Mouse (Mus musculus): ENCODE data around the gene Rpl18a. TPM values are rescaled to one million over a fixed set of nuclear protein-coding genes. Genes with fewer than 3 reads are reported as not detected.

Rpl18a gene
- polyA plus RNA-seq, 1 experiment from 2014 or later = 4,326 TPM

GRCm38 (mm10) chr8:70874441-70874840 is 22.8 kb downstream of the Rpl18a start:
- Histone ChIP-seq H3K4me1 (peaks cover 23% of the 10 kb centered on the region), H3K4me2 (no peak overlapping the region), H3K27me3 (no peaks in the 10 kb centered on the region), H3K9ac (no peak overlapping the region), H3K4me3 (replicated peaks) (no peak overlapping the region), H3K27ac (no peak overlapping the region), H3K36me3 (no peaks in the 10 kb centered on the region), H3K9me3 (replicated peaks) (no peaks in the 10 kb centered on the region)
- no peak for ATAC-seq (replicated peaks; ENCODE audit: low FRiP score)
- 91% methylated on average over 13 of the region's 13 CpGs for WGBS

- H3K9ac ChIP-seq = peak within 1 kb of the TSS; percentile 70
- peak; percentile 88 for ATAC-seq (replicated peaks; ENCODE audit: low FRiP score)
- under 1% methylated on average over 46 of the region's 46 CpGs for WGBS
- H3K4me1 ChIP-seq = peaks cover 33% of the 10 kb centered on the region
- peak within 1 kb of the TSS; percentile 81 for H3K4me2 ChIP-seq
- H3K4me3 ChIP-seq (replicated peaks) = peak within 1 kb of the TSS; percentile 92
- no peaks in the 10 kb centered on the region for H3K36me3 ChIP-seq
- no peaks in the 10 kb centered on the region for H3K27me3 ChIP-seq
- H3K9me3 ChIP-seq (replicated peaks) = no peaks in the 10 kb centered on the region
- H3K27ac ChIP-seq = peak within 1 kb of the TSS; percentile 89
Observed at GRCm38 (mm10) chr8:70873364-70873985, 23.7 kb downstream of the Rpl18a start, which contains the start of gene Ccdc124. TSS of gene Ccdc124 (minus strand) at chr8:70873935.

GRCm38 (mm10) chr8:70872643-70873363 is 24.4 kb downstream of the Rpl18a start:
- Histone ChIP-seq H3K27me3 (no peaks in the 10 kb centered on the region), H3K4me2 (peak overlapping the region; percentile 81), H3K4me3 (replicated peaks) (peak overlapping the region; percentile 92), H3K9me3 (replicated peaks) (no peaks in the 10 kb centered on the region), H3K27ac (peak overlapping the region; percentile 89), H3K4me1 (peaks cover 39% of the 10 kb centered on the region), H3K9ac (peak overlapping the region; percentile 70), H3K36me3 (peaks cover 4% of the 10 kb centered on the region; the same call in 1 of the 2 replicates)
- no peak for ATAC-seq (replicated peaks; ENCODE audit: low FRiP score)
- 5% methylated on average over 31 of the region's 31 CpGs for WGBS

DNA sequence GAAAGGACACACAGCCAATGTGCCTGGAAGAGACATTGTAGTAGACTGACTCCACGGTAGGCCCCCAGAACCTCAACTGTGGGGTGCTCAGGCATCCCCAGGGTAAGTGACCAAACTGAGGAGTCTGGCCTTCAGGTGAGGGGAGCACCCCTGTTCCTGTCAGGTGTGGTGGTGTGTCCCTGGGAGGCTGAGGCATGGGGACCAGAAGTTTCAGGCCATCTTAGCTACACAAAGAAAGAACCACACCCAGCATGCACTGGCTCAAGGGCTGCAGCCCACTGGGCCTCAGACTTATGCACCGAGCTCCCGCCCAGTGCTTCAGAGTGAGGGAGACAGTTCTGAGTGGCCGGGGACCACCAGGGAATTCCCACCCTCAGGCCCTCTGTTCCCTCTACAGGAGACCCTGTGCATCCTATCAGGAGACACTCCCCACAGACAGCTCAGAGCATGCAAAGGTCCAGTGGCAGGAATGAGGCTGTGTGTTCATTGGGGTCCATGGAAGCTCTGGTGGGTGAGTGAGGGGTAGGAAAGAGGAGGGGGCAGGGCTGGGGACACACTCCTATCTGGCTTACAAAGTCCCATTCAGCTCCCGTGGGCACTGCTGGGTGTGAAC is 25.9 kb downstream of the Rpl18a start:
- no peak overlapping the region for H3K4me3 ChIP-seq (replicated peaks)
- peaks cover 45% of the 10 kb centered on the region for H3K4me1 ChIP-seq
- H3K36me3 ChIP-seq = peaks cover 9% of the 10 kb centered on the region; the same call in 1 of the 2 replicates
- no peak overlapping the region for H3K27ac ChIP-seq
- H3K9ac ChIP-seq = no peak overlapping the region
- no peaks in the 10 kb centered on the region for H3K27me3 ChIP-seq
- WGBS = 88% methylated on average over 5 of the region's 5 CpGs
- H3K4me2 ChIP-seq = no peak overlapping the region
- ATAC-seq (replicated peaks; ENCODE audit: low FRiP score) = no peak
- no peaks in the 10 kb centered on the region for H3K9me3 ChIP-seq (replicated peaks)

DNA sequence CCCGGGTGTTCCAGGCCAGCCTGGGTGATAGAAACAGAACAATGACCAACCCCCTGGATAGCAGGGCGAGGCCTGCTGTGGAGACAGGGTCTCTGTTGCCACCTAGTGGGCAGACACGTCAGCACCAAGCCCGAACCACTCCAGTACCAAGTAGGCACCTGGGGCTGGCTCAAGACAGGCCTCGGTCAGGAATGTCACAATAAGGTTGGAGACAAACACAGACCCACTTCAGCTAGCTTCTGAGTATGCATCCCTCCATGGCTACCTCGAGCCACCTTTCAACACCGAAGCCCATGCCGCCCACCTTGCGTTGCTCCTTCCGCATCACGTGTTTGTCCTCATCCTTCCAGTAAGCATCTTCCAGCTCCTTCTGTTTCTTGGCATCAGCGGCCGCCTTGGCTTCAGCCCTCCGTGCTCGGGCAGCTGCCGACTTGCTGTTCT is 27.6 kb downstream of the Rpl18a start:
- WGBS = 50% methylated on average over 16 of the region's 16 CpGs
- H3K27ac ChIP-seq = peak overlapping the region; percentile 59
- H3K4me2 ChIP-seq = peak overlapping the region; percentile 59; the same call in 1 of the 2 replicates
- H3K4me3 ChIP-seq (replicated peaks) = no peak overlapping the region
- peaks cover 58% of the 10 kb centered on the region for H3K4me1 ChIP-seq
- no peaks in the 10 kb centered on the region for H3K9me3 ChIP-seq (replicated peaks)
- H3K9ac ChIP-seq = no peak overlapping the region
- peaks cover 9% of the 10 kb centered on the region; the same call in 1 of the 2 replicates for H3K36me3 ChIP-seq
- no peak for ATAC-seq (replicated peaks; ENCODE audit: low FRiP score)
- peaks cover 3% of the 10 kb centered on the region for H3K27me3 ChIP-seq

DNA sequence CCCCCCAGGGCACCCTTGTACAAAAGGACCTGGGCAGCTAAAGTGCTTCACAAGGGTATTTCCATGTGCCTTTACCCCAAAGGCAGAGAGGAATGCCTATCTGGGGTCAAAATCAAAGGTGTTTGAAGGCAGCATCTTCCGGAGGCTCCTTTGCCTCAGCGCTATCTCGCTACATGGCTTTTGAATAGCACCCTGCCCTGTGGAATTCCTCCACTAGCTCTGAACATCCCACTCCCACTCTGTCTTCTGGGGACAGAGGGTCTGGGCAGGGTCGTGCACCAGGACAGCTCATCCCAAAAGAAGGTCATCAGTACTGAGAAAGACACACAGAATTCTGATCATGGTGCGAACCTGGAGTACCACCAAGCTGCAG is 28.0 kb downstream of the Rpl18a start:
- Histone ChIP-seq H3K4me3 (replicated peaks) (no peak overlapping the region), H3K27ac (peak overlapping the region; percentile 59), H3K9ac (no peak overlapping the region), H3K4me2 (peak overlapping the region; percentile 59), H3K27me3 (peaks cover 8% of the 10 kb centered on the region), H3K4me1 (peaks cover 63% of the 10 kb centered on the region), H3K36me3 (peaks cover 9% of the 10 kb centered on the region; the same call in 1 of the 2 replicates), H3K9me3 (replicated peaks) (no peaks in the 10 kb centered on the region)
- WGBS = 35% methylated on average over 5 of the region's 5 CpGs
- no peak for ATAC-seq (replicated peaks; ENCODE audit: low FRiP score)

GRCm38 (mm10) chr8:70868559-70869198 is 28.5 kb downstream of the Rpl18a start:
- peak overlapping the region; percentile 29 for H3K4me3 ChIP-seq (replicated peaks)
- no peaks in the 10 kb centered on the region for H3K9me3 ChIP-seq (replicated peaks)
- H3K27me3 ChIP-seq = peaks cover 13% of the 10 kb centered on the region
- H3K4me1 ChIP-seq = peaks cover 64% of the 10 kb centered on the region
- peak overlapping the region; percentile 59 for H3K27ac ChIP-seq
- peaks cover 9% of the 10 kb centered on the region; the same call in 1 of the 2 replicates for H3K36me3 ChIP-seq
- peak overlapping the region; percentile 15; the same call in 1 of the 2 replicates for H3K9ac ChIP-seq
- ATAC-seq (replicated peaks; ENCODE audit: low FRiP score) = no peak
- peak overlapping the region; percentile 59 for H3K4me2 ChIP-seq
- 17% methylated on average over 40 of the region's 40 CpGs for WGBS

DNA sequence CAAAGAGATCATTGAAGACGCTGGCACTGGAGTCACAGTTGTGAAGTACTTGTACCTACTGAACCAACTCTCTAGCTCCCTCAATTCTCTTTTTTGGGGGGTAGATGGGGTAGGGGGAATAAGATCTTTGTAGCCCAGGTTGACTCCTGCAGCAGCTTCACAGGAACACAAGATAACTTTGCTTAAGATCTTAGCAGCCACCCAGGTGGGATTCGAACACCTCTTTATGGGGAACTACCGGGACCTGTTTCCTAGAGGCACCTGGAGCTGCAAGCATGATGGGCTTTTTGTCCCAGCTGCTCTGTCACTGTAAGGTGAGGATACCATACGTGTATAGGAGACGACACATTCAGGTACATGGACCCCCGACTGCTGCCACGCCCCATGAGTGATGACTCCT is 30.6 kb downstream of the Rpl18a start:
- H3K4me3 ChIP-seq (replicated peaks) = no peak overlapping the region
- 82% methylated on average over 7 of the region's 7 CpGs for WGBS
- peaks cover 9% of the 10 kb centered on the region; the same call in 1 of the 2 replicates for H3K36me3 ChIP-seq
- H3K9ac ChIP-seq = no peak overlapping the region
- ATAC-seq (replicated peaks; ENCODE audit: low FRiP score) = no peak
- H3K9me3 ChIP-seq (replicated peaks) = no peaks in the 10 kb centered on the region
- H3K4me1 ChIP-seq = peaks cover 73% of the 10 kb centered on the region
- H3K27ac ChIP-seq = peak overlapping the region; percentile 77; the same call in 1 of the 2 replicates
- H3K4me2 ChIP-seq = no peak overlapping the region
- peaks cover 34% of the 10 kb centered on the region for H3K27me3 ChIP-seq

- Histone ChIP-seq H3K27ac (peak overlapping the region; percentile 77), H3K4me3 (replicated peaks) (peak overlapping the region; percentile 63), H3K36me3 (peaks cover 9% of the 10 kb centered on the region; the same call in 1 of the 2 replicates), H3K9ac (peak overlapping the region; percentile 38; the same call in 1 of the 2 replicates), H3K4me2 (peak overlapping the region; percentile 90), H3K4me1 (peaks cover 74% of the 10 kb centered on the region), H3K27me3 (peaks cover 38% of the 10 kb centered on the region), H3K9me3 (replicated peaks) (no peaks in the 10 kb centered on the region)
- 7% methylated on average over 12 of the region's 12 CpGs for WGBS
- ATAC-seq (replicated peaks; ENCODE audit: low FRiP score) = 0 out of 2 replicates have a peak, but pooled peaks have one; percentile 0
Observed at GRCm38 (mm10) chr8:70866001-70866520, 31.2 kb downstream of the Rpl18a start.

- Histone ChIP-seq H3K9me3 (replicated peaks) (no peaks in the 10 kb centered on the region), H3K4me1 (peaks cover 74% of the 10 kb centered on the region), H3K4me3 (replicated peaks) (peak overlapping the region; percentile 63), H3K4me2 (peak overlapping the region; percentile 90), H3K9ac (peak overlapping the region; percentile 47), H3K27me3 (peaks cover 38% of the 10 kb centered on the region), H3K27ac (peak overlapping the region; percentile 84), H3K36me3 (peaks cover 9% of the 10 kb centered on the region; the same call in 1 of the 2 replicates)
- ATAC-seq (replicated peaks; ENCODE audit: low FRiP score) = peak; percentile 86
- WGBS = 0% methylated on average over 46 of the region's 46 CpGs
Observed at GRCm38 (mm10) chr8:70865350-70866000, 31.7 kb downstream of the Rpl18a start.

- Histone ChIP-seq H3K36me3 (peaks cover 9% of the 10 kb centered on the region; the same call in 1 of the 2 replicates), H3K4me2 (peak overlapping the region; percentile 90), H3K27me3 (peaks cover 38% of the 10 kb centered on the region), H3K4me1 (peaks cover 72% of the 10 kb centered on the region), H3K9ac (peak overlapping the region; percentile 47), H3K27ac (peak overlapping the region; percentile 84), H3K9me3 (replicated peaks) (no peaks in the 10 kb centered on the region), H3K4me3 (replicated peaks) (peak overlapping the region; percentile 63)
- ATAC-seq (replicated peaks; ENCODE audit: low FRiP score) = peak; percentile 16
- WGBS = 3% methylated on average over 24 of the region's 24 CpGs
Observed at GRCm38 (mm10) chr8:70864712-70865221, 32.4 kb downstream of the Rpl18a start.
